Mouse (Mus musculus): ENCODE results near the gene Dctpp1. TPM values are rescaled to one million over a fixed set of nuclear protein-coding genes. Genes with fewer than 3 reads are reported as not detected.
"Not testable (repeated sequence)": the region's sequence is repeated elsewhere in the genome, so short reads cannot be mapped to it uniquely, and the experiment has no call there.

The Dctpp1 gene
- total RNA-seq, 1 experiment from 2014 or later: 85.1 TPM

DNA sequence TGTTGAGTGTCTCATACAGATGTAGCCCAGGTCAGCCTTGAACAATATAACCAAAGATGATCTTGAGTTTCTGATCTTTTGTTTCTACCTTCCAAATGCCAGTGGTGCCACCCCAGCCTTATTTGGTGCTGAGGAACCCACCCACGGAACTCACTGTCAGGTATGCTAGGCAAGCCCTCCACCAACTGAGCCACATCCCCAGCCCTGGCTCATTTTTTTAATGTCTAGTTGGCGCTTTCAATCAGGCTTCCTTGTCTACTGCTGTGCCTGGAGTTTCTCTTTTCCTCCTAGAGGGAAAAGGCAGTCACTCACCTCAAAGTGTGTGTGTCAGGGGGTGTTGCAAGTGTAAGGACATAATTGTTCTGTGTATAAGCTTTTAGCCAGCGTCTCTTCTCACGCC lies 10.6 kb upstream of the Dctpp1 start:
- no peak for ATAC-seq (replicated peaks; ENCODE audit: low read depth, poor library complexity, severe bottlenecking)

DNA sequence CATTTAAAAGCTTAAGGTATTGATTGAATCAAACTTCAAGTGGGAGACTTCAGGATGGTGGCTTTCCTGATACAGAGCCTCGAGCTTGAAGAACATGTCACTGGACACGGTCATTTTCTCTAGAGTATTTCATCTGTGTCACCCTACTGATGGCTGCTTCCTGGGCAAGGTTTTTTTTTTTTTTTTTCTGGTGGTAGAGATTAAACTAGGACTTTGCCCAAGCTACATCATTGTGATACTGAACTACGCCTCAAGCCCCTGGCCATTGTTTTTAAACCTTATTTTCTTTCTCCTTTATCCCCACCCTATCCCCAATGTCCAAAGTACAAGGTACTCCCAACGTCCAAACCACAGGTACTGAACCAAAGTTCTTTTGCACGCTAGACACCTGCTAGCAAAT lies 10.2 kb upstream of the Dctpp1 start:
- ATAC-seq (replicated peaks; ENCODE audit: low read depth, poor library complexity, severe bottlenecking): no peak

DNA sequence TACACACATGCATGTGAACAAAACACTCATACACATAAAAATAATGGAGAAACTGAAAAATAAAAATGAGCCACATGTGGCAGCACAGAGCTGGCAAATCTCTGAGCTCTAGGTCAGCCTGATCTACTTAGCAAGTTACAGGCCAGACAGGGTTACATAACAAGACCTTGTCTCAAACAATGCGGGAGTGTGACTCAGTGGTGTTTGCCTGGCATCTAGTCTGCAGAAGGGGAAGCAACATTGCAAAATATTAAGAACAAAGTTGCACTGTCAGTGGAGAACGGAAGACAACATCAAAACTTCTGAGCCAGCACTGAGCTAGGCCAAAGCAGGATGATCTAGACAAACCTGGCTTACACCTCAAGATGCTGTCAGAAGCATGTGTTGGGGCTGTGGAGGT lies 9.7 kb upstream of the Dctpp1 start:
- ATAC-seq (replicated peaks; ENCODE audit: low read depth, poor library complexity, severe bottlenecking): peak; percentile 40

DNA sequence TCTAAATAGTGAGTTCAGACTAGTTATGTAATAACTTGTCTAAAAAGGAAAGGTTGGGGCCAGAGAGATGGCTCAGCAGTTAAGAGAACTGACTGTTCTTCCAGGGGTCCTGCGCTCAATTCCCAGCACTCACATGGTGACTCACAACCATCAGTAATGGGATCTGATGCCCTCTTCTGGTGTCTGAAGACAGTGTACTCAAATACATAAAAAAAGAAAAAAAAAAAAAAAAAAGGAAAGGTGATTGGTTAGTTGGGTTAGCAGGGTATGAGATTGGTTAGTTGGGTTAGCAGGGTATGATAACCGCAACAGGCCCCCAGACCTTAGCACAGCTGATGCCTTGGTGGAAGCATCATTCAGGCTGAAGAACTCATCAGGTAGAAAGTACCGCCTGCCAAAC lies 3.0 kb upstream of the Dctpp1 start:
- ATAC-seq (replicated peaks; ENCODE audit: low read depth, poor library complexity, severe bottlenecking): no peak

DNA sequence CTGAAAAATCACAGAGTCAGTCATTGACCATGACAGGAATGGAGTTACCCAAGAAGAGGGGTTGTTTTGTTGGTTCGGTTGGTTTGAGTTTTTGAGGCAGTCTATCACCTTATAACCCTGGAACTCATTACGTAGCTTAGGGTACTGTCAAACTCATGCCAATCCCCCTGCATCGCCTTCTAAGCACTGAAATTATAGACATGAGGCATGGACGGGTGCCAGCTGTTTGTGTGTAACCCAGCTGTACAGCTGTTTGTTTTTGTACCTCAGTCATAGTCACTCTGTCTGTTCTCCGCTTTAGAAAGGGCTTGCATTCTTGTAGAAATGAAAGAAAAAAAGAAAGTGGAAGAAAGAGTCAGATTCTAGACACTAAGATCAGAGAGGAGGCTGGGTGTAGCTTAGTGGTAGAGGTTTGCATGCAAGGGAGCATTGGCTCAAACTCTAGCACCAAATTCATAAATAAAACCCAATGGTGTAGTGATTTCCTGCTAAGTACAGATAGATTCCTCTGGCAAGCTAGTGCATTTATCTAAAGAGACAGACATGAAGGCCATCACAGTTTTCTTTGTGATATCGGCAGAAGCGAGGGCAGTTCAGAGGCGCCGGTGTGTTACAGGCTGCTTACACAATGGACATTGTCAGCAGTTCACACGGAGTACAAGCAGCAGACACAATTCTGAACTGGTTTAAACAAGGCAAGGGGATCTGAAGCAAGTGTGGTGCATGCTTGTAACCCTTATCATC lies 1.9 kb upstream of the Dctpp1 start:
- ATAC-seq (replicated peaks; ENCODE audit: low read depth, poor library complexity, severe bottlenecking): no peak

DNA sequence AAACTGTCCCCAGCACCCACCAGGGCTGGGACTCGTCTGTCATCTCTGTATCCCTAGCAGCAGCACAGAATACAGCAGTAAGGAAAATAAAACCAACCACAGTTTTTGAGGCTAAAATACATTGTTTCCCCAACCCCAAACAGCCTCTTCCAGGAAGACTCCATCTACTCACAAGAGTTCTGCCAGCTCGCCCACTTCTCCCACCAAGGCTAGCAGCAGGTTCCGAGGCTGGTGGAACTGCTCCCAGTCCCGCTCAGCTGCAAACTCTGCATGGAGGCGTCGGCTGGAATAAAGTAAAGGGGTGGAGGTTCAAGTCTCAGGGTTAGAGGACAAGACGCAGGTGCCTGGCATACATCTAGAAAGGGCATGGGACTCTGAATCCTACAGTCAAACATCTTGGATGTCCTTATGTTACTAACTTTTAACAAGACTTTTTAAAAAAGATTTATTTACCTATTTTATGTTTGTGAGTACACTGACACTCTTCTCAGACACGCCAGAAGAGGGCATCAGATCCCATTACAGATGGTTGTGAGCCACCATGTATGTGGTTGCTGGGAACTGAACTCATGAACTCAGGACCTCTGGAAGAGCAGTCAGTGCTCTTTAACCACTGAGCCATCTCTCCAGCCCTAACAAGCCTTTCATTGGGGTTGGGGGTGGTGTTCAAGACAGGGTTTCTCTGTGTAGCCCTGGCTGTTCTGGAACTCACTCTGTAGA lies 1.2 kb downstream of the Dctpp1 start:
- no peak for ATAC-seq (replicated peaks; ENCODE audit: low read depth, poor library complexity, severe bottlenecking)

DNA sequence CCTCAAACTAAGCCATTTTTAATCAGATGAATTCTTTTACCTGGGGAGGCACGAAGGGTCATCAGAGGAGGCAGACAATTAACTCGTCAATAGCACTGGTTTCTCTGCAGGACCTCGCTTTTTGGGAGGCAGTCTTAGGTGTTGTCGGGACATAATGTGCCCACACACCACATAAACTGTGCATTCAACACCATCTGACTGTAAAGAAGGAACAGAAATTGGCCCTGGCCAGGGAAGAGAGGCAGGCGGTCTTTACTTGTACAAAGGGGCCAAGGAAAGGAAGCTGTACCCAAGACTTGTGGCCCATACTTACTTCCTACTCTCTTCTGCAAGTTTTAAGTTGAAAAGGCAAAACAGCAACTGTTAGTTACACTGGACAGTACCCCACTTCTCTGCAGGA lies 4.0 kb downstream of the Dctpp1 start:
- ATAC-seq (replicated peaks; ENCODE audit: low read depth, poor library complexity, severe bottlenecking): no peak

DNA sequence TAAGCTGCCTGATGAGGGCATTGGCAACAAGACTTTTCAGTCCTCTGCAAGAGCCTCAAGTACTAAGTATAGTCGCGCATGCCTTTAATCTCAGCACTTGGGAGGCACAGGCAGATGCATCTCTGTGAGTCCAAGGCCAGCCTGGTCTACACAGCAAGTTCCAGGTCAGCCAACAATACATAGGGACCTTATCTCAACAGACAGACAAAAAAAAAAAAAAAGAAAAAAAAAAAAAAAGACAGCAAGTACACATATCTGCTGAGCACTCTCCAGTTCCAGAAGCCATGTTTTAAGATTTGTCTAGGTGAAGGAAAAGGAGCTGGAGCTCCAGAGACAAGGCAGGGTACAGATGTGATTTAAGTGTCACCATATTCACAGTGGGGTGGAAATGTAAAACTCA lies 4.5 kb downstream of the Dctpp1 start:
- no peak for ATAC-seq (replicated peaks; ENCODE audit: low read depth, poor library complexity, severe bottlenecking)

DNA sequence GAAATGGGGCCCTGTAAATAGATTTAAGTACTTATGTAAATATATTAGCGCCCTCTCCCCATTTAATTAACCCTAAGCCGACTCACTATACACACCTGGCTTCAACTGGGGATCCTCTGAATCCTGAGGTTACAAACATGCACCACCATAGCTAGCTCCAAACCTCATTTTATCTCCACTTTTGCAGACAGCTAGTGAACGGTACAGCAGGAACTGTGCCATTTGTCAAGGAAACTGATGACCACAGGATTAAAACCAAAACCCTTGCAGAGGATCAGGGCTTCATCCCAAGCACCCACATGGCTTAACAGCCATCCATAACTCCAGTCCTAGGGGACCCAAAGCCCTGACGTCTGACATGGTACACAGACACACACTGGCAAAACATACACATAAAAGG lies 5.5 kb downstream of the Dctpp1 start:
- peak; percentile 24 for ATAC-seq (replicated peaks; ENCODE audit: low read depth, poor library complexity, severe bottlenecking)

DNA sequence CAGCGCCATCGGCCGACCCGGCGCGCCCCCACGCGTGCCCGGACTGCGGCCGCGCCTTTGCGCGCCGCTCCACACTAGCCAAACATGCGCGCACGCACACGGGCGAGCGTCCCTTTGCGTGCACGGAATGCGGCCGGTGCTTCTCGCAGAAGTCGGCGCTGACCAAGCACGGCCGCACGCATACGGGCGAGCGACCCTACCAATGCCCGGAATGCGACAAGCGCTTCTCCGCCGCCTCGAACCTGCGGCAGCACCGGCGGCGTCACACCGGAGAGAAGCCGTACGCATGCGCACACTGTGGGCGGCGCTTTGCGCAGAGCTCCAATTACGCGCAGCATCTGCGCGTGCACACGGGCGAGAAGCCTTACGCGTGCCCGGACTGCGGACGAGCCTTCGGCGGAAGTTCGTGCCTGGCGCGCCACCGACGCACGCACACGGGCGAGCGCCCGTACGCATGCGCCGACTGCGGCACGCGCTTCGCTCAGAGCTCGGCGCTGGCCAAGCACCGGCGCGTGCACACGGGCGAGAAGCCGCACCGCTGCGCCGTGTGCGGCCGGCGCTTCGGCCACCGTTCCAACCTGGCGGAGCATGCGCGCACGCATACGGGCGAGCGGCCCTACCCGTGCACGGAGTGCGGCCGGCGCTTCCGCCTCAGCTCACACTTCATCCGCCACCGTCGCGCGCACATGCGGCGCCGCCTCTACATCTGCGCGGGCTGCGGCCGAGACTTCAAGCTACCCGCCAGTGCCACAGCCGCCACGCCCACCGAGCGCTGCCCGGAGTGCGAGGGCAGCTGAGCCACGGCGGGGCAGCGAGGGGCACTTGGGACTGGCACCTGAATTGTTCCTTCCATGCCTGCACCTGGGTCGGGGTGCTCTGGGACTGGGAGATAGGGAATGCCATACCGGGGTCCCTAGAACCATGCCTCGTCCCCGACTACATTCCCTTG lies 6.4 kb downstream of the Dctpp1 start:
- ATAC-seq (replicated peaks; ENCODE audit: low read depth, poor library complexity, severe bottlenecking): peak; percentile 69

DNA sequence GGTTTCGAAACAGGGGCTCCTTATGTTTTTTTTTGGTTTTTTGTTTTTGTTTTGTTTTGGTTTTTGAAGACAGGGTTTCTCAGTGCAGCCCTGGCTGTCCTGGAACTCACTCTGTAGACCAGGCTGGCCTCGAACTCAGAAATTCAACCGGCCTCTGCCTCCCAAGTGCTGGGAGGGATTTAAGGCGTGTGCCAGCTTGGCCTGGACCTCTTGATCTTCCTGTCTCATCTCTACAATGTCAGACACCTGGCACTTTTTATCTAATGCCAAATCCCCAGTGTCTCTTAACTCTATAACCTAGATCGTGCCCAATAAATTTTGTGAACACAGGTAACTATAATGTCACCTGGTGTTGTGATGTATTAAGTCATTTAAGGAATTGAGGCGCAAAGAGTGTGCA lies 7.2 kb downstream of the Dctpp1 start:
- no peak for ATAC-seq (replicated peaks; ENCODE audit: low read depth, poor library complexity, severe bottlenecking)

DNA sequence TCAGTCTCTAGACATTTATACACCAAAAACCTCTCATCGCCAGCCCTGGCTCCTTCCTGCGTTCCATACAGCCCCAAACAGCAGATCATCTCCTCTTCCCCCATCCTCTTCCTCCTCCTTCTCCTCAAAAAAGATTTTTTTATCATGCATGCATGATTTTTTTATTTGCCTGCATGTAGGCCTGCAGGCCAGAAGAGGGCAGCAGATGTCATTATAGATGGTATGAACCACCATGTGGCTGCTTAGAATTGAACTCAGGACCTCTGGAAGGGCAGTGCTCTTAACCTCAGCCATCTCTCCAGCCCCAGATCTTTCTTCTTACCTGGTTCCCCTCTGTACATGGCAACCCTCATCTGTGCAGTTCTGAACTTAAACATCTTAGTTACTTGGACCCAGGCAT lies 8.1 kb downstream of the Dctpp1 start:
- 0 out of 2 replicates have a peak, but pooled peaks have one; percentile 14 for ATAC-seq (replicated peaks; ENCODE audit: low read depth, poor library complexity, severe bottlenecking)

DNA sequence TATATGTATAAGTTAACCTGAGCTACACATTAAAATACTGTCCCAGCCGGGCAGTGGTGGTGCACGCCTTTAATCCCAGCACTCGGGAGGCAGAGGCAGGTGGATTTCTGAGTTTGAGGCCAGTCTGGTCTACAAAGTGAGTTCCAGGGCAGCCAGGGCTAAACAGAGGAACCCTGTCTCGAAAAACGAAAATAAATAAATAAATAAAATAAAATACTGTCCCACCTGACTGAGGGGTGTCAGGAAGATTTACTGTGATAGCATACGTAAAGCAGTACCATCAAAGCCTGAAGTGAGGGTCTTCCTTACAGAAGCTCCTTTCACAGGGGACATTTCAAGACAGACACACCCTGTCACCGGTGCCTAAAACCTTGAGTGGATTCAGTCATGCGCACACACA lies 10.0 kb downstream of the Dctpp1 start:
- ATAC-seq (replicated peaks; ENCODE audit: low read depth, poor library complexity, severe bottlenecking): not testable (repeated sequence)

DNA sequence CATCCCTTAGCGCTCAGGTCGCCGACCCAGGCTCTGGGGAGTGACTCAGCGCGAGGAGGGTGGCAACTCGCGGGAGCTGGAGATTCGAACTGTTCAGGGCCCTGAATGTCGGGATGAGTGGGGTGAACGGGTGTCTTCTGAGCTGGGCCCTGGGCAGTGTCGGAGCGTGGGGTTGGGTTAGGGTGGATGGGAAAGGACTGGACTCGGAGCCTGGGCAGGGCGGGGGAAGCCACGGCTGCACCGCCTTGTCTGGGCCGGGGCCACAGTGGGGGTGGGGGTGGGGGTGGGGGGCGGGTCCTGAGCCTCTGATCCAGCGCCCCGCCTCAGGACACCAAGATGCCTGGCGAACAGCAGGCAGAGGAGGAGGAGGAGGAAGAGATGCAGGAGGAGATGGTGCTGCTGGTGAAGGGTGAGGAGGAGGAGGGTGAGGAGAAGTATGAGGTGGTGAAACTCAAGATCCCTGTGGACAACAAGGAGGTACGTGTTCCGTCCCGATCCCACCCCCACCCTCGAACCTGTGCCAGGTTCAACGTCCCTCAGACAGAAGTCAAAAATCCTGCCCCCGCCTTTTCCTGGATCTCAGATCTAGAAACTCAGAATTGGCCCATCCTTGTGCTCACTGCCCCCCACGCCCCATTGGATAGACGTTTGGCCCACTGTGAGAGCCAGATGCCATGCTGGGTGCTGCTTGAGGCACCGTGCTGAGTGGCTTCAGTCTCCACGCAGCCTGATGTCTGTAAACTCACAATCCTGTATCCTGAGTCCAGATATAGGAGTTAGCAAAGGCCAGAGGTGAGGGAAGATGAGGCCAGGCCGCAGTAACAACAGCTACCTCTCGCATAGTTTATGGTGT lies 15.6 kb downstream of the Dctpp1 start:
- peak; percentile 29 for ATAC-seq (replicated peaks; ENCODE audit: low read depth, poor library complexity, severe bottlenecking)

DNA sequence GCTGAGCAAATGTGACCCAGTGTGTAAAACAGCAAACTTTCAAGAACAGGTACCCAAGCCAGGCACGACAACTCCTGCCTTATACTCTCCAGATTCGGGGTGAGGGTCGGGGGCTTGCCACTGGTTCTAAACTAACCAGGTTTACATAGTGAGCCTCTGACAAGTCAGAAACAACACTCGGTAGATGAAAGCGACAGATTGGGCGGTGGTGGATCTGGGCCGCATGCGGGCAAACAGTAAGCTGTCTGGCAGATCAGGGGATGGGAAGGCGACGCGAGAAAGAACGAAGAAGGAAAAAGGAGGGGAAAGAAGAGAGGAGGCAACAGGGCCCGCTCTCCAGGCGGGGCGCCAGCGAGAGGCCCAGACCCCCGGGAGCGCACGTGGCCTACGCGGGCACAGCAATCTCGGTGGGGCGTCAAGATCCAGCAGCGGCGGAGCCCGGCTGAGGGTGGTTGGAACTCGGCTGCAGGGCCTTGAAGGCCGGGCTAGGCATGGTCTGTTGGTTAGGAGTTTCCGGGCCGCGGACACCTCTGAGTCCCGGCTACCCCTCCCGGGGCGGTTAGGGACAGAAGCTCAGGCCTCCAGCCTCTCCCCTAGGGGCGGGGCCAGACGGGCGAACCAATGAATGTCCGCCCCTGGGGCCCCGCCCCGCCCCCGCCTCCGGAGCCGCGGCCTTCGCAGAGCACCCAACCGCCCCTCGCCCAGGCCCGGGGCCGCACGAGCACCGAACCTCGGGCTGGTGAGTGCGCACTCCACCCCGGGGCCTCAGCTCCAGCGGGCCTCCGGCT lies 16.4 kb downstream of the Dctpp1 start, which contains the start of gene Zfp771:
Gene Zfp771, plus strand, starts transcription at position 405 of the 788 bp plus-strand sequence.
- ATAC-seq (replicated peaks; ENCODE audit: low read depth, poor library complexity, severe bottlenecking): peak; percentile 94

DNA sequence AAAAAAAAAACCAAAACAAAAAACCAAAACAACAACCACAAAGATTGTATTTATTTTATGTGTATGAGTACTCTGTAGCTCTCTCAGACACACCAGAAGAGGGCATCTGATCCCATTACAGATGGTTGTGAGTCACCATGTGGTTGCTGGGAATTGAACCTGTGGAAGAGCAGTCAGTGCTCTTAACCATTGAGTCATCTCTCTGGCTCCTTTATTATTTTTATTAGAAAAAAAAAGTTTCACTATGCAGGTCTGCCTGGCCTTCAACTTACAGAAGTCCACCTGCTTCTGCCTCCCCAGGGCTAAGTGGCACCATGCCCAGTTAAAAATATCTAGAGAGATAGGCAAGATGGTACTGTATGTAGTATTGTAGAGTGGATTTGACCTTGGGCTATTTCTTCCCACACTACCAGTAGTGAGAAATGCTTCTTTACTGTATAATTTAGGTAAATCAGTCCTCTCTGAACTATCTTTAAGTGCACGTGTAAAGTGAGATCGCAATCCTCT lies 17.1 kb downstream of the Dctpp1 start:
- ATAC-seq (replicated peaks; ENCODE audit: low read depth, poor library complexity, severe bottlenecking): no peak

DNA sequence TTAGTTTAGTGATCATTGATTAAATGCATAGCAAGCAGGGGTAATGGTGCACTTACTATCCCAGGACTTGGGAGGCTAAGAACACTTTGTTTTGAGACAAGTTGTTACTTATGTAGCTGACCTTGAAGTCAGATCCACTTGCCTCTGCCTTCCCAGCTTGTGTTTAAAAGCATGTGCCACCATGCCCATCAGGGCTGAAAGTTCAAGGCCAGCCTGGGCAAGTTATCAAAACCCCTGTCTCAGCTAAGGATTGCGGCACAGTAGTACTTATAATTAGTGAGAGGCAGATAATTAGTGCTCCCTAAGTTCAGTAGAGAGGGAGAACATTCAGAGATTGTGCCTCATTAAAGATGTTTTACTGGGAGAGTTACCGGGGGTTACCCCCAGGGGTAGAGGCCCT lies 25.7 kb downstream of the Dctpp1 start:
- no peak for ATAC-seq (replicated peaks; ENCODE audit: low read depth, poor library complexity, severe bottlenecking)

DNA sequence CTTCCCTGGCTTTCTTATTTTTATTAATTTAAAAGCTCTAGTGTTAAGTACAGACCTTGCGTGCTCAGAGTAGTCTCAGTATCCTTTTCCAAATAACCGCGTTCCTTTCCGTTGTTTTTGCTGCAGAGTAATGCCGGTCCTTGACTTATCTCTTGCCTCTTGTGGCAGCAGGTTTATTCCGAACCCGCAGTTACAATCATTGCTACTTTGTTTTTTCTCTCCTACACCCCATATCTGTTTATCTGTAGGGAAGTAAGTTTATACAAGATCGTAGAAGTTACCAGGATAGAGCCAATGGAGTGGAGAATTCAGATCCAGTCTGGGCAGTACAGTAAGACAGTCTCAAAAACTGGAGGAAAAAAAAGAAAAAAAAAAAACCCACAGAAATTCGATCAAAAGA lies 26.7 kb downstream of the Dctpp1 start:
- no peak for ATAC-seq (replicated peaks; ENCODE audit: low read depth, poor library complexity, severe bottlenecking)

DNA sequence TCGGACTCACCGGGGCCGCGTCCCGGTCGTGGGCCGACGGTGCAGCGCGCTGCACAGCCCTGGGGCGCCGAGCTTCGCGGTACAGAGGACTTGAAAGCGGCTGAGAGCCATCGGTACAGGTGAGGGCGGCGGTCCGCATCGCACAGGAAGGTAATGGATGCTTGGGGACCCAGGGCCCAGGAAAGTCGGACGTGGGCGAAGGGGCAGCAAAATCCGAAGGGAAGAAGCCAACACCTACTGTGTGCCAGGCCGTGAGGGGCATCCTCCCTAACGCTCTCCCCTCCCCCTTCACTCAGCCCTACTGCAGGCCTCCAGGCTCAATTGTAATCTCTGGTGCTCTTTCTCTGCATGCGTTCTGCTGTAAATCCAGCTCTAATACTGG lies 27.1 kb downstream of the Dctpp1 start:
- ATAC-seq (replicated peaks; ENCODE audit: low read depth, poor library complexity, severe bottlenecking): peak; percentile 9; the same call in 1 of the 2 replicates

All from common myeloid progenitor, adult 5-6 weeks (primary cell).